Mouse (Mus musculus) intestine, postnatal 0 days (tissue): ENCODE results near the gene Dnajb6. TPM values are rescaled to one million over a fixed set of nuclear protein-coding genes. Genes with fewer than 3 reads are reported as not detected.

Source experiments
- ATAC-seq: fragments of 200-750 bp; cut with Nextera tagmentation; 2 replicates; pipeline ENCODE4 v1.8.0; 2017; ENCODE audit warnings: mild to moderate bottlenecking, moderate TSS enrichment, moderate library complexity
- H3K27ac ChIP-seq: fragments of 300-500 bp; sonication (generic); 2 replicates; pipeline ENCODE4 v1.5.1; 2014; ENCODE audit warnings: mild to moderate bottlenecking, low read depth, low read length, moderate library complexity
- H3K27me3 ChIP-seq: fragments of 300-500 bp; sonication (generic); replicated peaks from 2 replicates; pipeline ENCODE4 v1.6.1; 2014; ENCODE audit warnings: low read length, mixed read lengths; ENCODE audit not compliant: control insufficient read depth, insufficient read depth
- H3K36me3 ChIP-seq: fragments of 300-500 bp; sonication (generic); 2 replicates; pipeline ENCODE4 v1.6.1; 2014; ENCODE audit warnings: mild to moderate bottlenecking, moderate library complexity; ENCODE audit not compliant: control insufficient read depth, insufficient read depth
- H3K4me1 ChIP-seq: fragments of 300-500 bp; sonication (generic); replicated peaks from 2 replicates; pipeline ENCODE4 v1.6.1; 2014; ENCODE audit warnings: antibody characterized with exemption, low read length, mixed read lengths; ENCODE audit not compliant: control insufficient read depth, insufficient read depth
- H3K4me2 ChIP-seq: fragments of 300-500 bp; sonication (generic); replicated peaks from 2 replicates; pipeline ENCODE4 v1.6.1; 2014; ENCODE audit warnings: low read depth, mild to moderate bottlenecking, moderate library complexity
- H3K4me3 ChIP-seq: fragments of 300-500 bp; sonication (generic); 2 replicates; pipeline ENCODE4 v1.5.1; 2014; ENCODE audit warnings: low read depth, low read length
- H3K9ac ChIP-seq: fragments of 300-500 bp; sonication (generic); 2 replicates; pipeline ENCODE4 v1.6.1; 2014; ENCODE audit warnings: mild to moderate bottlenecking, low read depth, low read length
- H3K9me3 ChIP-seq: fragments of 300-500 bp; sonication (generic); 2 replicates; pipeline ENCODE4 v1.6.1; 2016; ENCODE audit warnings: mixed run types; ENCODE audit not compliant: control insufficient read depth
- CTCF ChIP-seq: sonication (generic); IDR thresholded peaks from 2 replicates; pipeline ENCODE4 v1.5.1; 2016; ENCODE audit warnings: low read depth, mild to moderate bottlenecking, control low read depth, antibody characterized with exemption, moderate library complexity
- WGBS: fragments of 180-500 bp; shearing (Covaris S2); extraction: QIAGEN DNeasy Blood & Tissue Kit; methylation state at CpG from one replicate; pipeline ENCODE4 v1.1.7; 2014; 5-methylcytosine and 5-hydroxymethylcytosine counted together
- polyA plus RNA-seq: library from polyadenylated mRNA; unstranded; fragments of >200 nt; fragmentation: Nextera tagmentation; extraction: Ambion mirVana; gene quantifications from 2 replicates; pipeline ENCODE4 v1.2.1, GENCODE M21; 2015

Gene Dnajb6
- polyA plus RNA-seq, 1 experiment from 2014 or later, result 109 TPM

DNA sequence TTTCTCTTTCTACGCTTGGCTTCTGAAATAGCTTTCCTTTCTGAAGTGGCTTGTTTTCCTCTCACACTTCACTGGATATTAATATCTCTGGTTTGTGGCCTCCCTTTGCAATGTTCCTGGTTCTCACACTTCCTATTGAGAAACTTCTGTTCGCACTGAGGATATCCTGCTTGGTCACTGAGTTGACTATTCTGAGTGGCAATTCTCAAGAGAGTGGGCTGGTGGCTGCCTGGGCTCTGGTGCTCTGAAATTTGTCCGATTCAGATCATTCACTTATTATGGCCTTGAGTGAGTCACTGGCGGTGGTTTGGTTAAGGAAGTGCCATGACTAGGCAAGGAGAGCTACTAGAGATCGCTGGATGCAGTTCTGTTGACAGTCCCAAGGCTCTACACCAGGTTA is 118.9 kb downstream of the Dnajb6 start:
- no peak for ATAC-seq
- Histone ChIP-seq H3K9me3 (no peaks in the 10 kb centered on the region), H3K4me2 (no peak overlapping the region), H3K27me3 (no peaks in the 10 kb centered on the region), H3K9ac (no peak overlapping the region), H3K36me3 (no peaks in the 10 kb centered on the region), H3K4me3 (no peak overlapping the region), H3K27ac (no peak overlapping the region), H3K4me1 (no peaks in the 10 kb centered on the region)
- WGBS, result 77% methylated on average over 5 of the region's 5 CpGs
- TF ChIP-seq CTCF, result no peak

DNA sequence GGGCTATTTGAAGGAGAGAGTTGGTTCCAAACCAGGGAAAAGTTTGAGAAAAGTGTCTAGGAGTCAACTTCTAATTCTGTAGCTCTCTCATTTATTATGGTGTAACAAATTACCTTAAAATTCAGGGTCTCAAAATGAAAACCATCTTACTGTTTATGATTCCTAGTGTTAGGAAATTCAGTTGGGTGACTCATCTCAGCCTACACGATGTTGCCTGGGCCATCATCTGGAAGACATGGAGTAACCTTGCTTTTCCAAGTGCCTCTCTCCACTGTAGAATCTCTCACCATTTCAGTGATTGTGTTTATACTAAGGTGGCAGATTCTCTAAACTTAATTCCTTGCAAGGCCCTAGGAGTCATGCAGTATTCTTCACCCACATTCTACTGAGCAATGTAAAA is 119.5 kb downstream of the Dnajb6 start:
- Histone ChIP-seq H3K4me3 (no peak overlapping the region), H3K27ac (no peak overlapping the region), H3K36me3 (no peaks in the 10 kb centered on the region), H3K9ac (no peak overlapping the region), H3K27me3 (no peaks in the 10 kb centered on the region), H3K4me1 (no peaks in the 10 kb centered on the region), H3K4me2 (no peak overlapping the region), H3K9me3 (no peaks in the 10 kb centered on the region)
- TF ChIP-seq CTCF, result no peak
- no peak for ATAC-seq
- 45% methylated on average over 1 of the region's 1 CpGs for WGBS

DNA sequence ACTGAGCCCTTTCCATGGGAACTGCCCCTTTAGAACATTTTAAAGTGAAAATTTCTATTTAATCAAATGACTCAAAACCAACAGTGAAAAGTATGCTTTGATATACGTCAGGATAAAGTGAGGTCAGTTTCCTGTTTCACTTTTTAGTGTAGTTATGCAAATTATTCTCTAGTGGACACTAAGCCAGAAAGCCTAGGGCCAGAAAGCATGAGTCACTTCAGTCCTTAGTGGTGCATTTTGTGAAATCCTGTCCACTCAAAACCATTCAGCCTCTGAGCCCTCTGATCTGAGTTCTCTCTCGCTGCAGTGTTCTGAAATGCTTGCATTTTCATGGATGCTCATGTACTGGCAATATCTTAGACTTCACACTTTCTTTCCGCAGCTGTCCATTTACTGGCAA is 126.0 kb downstream of the Dnajb6 start:
- TF ChIP-seq CTCF, result no peak
- no peak overlapping the region for H3K9ac ChIP-seq
- no peak for ATAC-seq
- no peaks in the 10 kb centered on the region for H3K9me3 ChIP-seq
- H3K36me3 ChIP-seq, result no peaks in the 10 kb centered on the region
- no peak overlapping the region for H3K4me2 ChIP-seq
- H3K27me3 ChIP-seq, result no peaks in the 10 kb centered on the region; the same call in 1 of the 2 replicates
- 74% methylated on average over 3 of the region's 3 CpGs for WGBS
- no peak overlapping the region for H3K27ac ChIP-seq
- no peaks in the 10 kb centered on the region for H3K4me1 ChIP-seq
- no peak overlapping the region for H3K4me3 ChIP-seq

DNA sequence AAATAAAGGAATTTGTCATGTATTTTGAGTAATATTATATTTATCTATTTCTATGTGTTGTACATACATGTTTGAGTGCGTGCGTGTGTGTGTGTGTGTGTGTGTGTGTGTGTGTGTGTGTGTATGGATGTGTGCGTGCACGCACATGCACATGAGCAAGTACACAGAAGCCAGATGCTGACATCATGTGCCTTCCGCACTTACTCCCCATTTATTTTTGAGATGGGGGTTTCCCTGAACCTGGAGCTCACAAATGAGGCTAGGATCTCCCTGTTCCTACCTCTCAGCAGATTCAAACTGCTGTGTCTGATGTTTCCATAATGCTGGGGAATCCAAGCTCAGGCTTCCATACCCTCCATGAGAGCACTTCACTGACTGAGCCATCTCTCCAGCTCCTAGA is 126.9 kb downstream of the Dnajb6 start:
- ATAC-seq, result no peak
- WGBS, result 93% methylated on average over 5 of the region's 5 CpGs
- Histone ChIP-seq H3K9ac (no peak overlapping the region), H3K4me3 (no peak overlapping the region), H3K27ac (no peak overlapping the region), H3K36me3 (no peaks in the 10 kb centered on the region), H3K9me3 (no peaks in the 10 kb centered on the region), H3K27me3 (no peaks in the 10 kb centered on the region; the same call in 1 of the 2 replicates), H3K4me1 (no peaks in the 10 kb centered on the region), H3K4me2 (no peak overlapping the region)
- TF ChIP-seq CTCF, result no peak

DNA sequence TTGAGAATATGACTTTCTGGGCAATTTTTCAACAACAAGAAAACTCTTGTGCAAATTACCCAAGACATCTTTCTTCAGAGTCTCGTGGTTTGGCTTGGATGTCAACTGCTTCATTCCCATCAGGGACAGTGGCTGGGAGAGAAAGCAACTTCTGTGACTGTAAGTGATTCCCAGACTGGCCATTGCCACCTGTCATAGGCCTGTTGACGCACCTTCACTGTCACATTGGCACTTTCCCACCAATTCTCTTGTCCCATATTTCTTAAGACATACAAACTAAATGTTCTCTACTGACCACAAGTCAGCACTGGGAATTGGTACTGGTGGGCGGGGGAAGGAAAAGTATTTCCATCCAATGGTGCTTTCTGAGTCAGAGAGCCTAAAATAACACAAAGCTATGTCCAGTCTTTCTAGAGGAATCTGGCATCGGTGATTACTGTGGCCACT is 128.8 kb downstream of the Dnajb6 start:
- H3K4me1 ChIP-seq, result no peaks in the 10 kb centered on the region
- H3K27ac ChIP-seq, result no peak overlapping the region
- no peak for TF ChIP-seq CTCF
- WGBS, result 78% methylated on average over 4 of the region's 4 CpGs
- H3K4me2 ChIP-seq, result no peak overlapping the region
- H3K4me3 ChIP-seq, result no peak overlapping the region
- H3K36me3 ChIP-seq, result no peaks in the 10 kb centered on the region
- no peaks in the 10 kb centered on the region for H3K9me3 ChIP-seq
- no peaks in the 10 kb centered on the region; the same call in 1 of the 2 replicates for H3K27me3 ChIP-seq
- no peak overlapping the region for H3K9ac ChIP-seq
- no peak for ATAC-seq

DNA sequence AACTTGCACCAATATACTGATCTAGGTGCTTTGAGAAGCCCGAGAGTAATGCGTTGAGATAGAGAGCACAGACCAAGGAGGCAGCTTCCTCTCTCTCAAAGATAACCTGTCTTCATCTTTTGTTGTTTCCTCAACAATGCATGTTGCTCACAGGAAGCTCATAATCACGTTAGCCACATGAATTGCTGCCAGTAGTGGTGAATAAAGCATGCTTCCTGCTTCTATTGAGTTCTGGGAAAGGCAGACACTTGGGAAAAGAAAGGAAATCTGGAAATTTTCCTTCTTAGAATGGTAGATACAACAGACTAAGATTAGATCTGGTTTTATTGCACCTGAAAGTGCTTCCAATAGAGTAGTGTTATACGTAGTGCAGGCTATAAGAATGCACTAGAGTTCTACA is 129.5 kb downstream of the Dnajb6 start:
- Histone ChIP-seq H3K36me3 (no peaks in the 10 kb centered on the region), H3K4me3 (no peak overlapping the region), H3K27ac (no peak overlapping the region), H3K9me3 (no peaks in the 10 kb centered on the region), H3K4me1 (no peaks in the 10 kb centered on the region), H3K9ac (no peak overlapping the region), H3K27me3 (no peaks in the 10 kb centered on the region; the same call in 1 of the 2 replicates), H3K4me2 (no peak overlapping the region)
- WGBS, result 60% methylated on average over 4 of the region's 4 CpGs
- no peak for TF ChIP-seq CTCF
- no peak for ATAC-seq

Other genes starting within 250 kb of the Dnajb6 start
- gene Ube3c, start 166.4 kb upstream of the Dnajb6 start, polyA plus RNA-seq, result 11.7 and 13.4 TPM in 2 replicates
- gene Gm5129, start 248 bp downstream of the Dnajb6 start, polyA plus RNA-seq, result not detected in 2 replicates